Mouse (Mus musculus) limb, embryonic 15.5 days (tissue): ENCODE results near the gene Ccdc85b. TPM values are rescaled to one million over a fixed set of nuclear protein-coding genes. Genes with fewer than 3 reads are reported as not detected.

ENCODE experiments used
- ATAC-seq: fragments of 200-750 bp; cut with Nextera tagmentation; 2 replicates; pipeline ENCODE4 v1.8.0; 2017; ENCODE audit warnings: low read depth, moderate TSS enrichment; ENCODE audit not compliant: insufficient number of reproducible peaks, low FRiP score, low TSS enrichment
- H3K27ac ChIP-seq: fragments of 300-500 bp; sonication (generic); 2 replicates; pipeline ENCODE4 v1.5.1; 2015; ENCODE audit warnings: moderate library complexity, mild to moderate bottlenecking, inconsistent platforms
- H3K27me3 ChIP-seq: fragments of 300-500 bp; sonication (generic); 2 replicates; pipeline ENCODE4 v1.6.1; 2015; ENCODE audit warnings: inconsistent platforms
- H3K36me3 ChIP-seq: fragments of 300-500 bp; sonication (generic); 2 replicates; pipeline ENCODE4 v1.6.1; 2015; ENCODE audit warnings: inconsistent platforms
- H3K4me1 ChIP-seq: fragments of 300-500 bp; sonication (generic); 2 replicates; pipeline ENCODE4 v1.6.1; 2015; ENCODE audit warnings: inconsistent platforms
- H3K4me2 ChIP-seq: fragments of 300-500 bp; sonication (generic); 2 replicates; pipeline ENCODE4 v1.6.1; 2015; ENCODE audit warnings: mild to moderate bottlenecking, inconsistent platforms
- H3K4me3 ChIP-seq: fragments of 300-500 bp; sonication (generic); 2 replicates; pipeline ENCODE4 v1.5.1; 2015; ENCODE audit warnings: mild to moderate bottlenecking, inconsistent platforms
- H3K9ac ChIP-seq: fragments of 300-500 bp; sonication (generic); 2 replicates; pipeline ENCODE4 v1.6.1; 2015; ENCODE audit warnings: inconsistent platforms
- H3K9me3 ChIP-seq: fragments of 300-500 bp; sonication (generic); 2 replicates; pipeline ENCODE4 v1.6.1; 2016; ENCODE audit warnings: inconsistent platforms
- WGBS: fragments of 180-500 bp; shearing (Covaris S2); methylation state at CpG from one replicate; pipeline ENCODE4 v1.1.7; 2015; 5-methylcytosine and 5-hydroxymethylcytosine counted together
- polyA plus RNA-seq: library from polyadenylated mRNA; unstranded; fragments of >200 nt; fragmentation: Nextera tagmentation; extraction: Ambion mirVana; gene quantifications from 2 replicates; pipeline ENCODE4 v1.2.1, GENCODE M21; 2015

Ccdc85b gene
- polyA plus RNA-seq, 1 experiment from 2014 or later = 6.9 TPM

DNA sequence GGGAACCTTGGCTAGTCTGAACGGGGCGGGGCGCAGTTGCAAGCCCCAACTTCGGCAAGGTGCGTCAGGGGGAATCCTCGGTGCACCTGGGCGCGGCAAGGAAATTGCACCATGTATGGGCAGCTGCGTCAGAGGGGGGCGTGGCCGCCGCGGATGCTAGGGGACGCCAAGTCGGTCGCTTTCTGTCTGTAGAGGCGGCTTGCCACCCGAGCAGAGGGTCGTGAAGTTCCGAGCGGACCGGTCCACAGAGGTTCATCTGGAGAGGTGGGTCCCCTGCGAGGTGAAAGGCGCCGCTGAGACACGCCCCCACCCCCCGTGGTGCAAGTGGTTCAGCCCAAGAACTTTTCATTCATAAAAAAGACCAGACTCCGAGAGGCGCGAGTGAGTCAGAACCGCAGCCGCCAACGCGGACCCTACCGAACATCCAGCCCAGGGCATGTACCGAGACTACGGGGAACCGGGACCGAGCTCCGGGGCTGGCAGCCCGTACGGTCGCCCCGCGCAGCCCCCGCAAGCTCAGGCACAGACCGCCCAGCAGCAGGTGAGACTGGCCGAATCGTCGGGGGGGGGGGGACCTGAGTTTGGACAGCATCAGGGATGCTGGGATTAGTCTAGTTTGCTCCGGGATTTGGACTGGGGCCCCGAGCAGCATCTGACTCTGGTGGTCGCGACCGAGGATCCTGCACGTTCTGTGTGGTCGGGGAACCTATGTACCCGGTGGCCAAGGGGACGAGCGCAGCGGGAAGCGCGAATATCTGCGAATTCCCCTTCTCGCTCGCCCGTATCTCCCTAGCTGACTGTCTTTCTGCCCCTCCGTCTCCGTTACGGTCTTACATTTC is 10.0 kb downstream of the Ccdc85b start, which contains the start of gene Fosl1:
Gene Fosl1, plus strand, starts transcription at position 33 of the 839 bp plus-strand sequence.
- under 1% methylated on average over 70 of the region's 70 CpGs for WGBS
- no peak within 1 kb of the TSS for H3K9ac ChIP-seq
- H3K27ac ChIP-seq = no peak within 1 kb of the TSS
- peak within 1 kb of the TSS; percentile 52 for H3K4me3 ChIP-seq
- no peaks in the 10 kb centered on the region for H3K36me3 ChIP-seq
- peaks cover 4% of the 10 kb centered on the region; the same call in 1 of the 2 replicates for H3K9me3 ChIP-seq
- H3K4me2 ChIP-seq = peak within 1 kb of the TSS; percentile 89
- peaks cover 56% of the 10 kb centered on the region for H3K27me3 ChIP-seq
- H3K4me1 ChIP-seq = peaks cover 22% of the 10 kb centered on the region
- peak; percentile 72; the same call in 1 of the 2 replicates for ATAC-seq

DNA sequence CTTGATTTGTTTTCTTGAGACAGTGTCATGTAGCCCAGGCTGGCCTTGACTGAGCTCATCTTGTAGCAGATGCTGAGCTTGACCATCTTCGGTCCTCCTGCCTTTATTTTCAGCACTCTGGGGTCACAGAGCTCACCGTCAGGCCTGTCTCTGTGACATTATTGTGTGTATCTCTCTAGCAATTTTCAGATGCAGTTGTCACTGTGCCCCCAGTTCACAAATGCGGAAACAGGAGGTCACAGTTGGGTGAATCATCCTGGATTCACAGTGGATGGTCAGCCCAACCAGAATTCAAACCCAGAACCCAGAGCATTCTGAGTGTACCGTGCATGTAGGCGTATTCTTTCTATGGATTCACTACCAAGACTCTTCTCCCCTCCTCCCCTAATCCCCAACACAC is 11.9 kb downstream of the Ccdc85b start:
- Histone ChIP-seq H3K4me3 (no peak overlapping the region), H3K4me1 (peaks cover 22% of the 10 kb centered on the region), H3K27me3 (peaks cover 56% of the 10 kb centered on the region), H3K9me3 (peaks cover 4% of the 10 kb centered on the region; the same call in 1 of the 2 replicates), H3K36me3 (no peaks in the 10 kb centered on the region), H3K9ac (no peak overlapping the region), H3K4me2 (no peak overlapping the region), H3K27ac (no peak overlapping the region)
- WGBS = 86% methylated on average over 5 of the region's 5 CpGs
- no peak for ATAC-seq

DNA sequence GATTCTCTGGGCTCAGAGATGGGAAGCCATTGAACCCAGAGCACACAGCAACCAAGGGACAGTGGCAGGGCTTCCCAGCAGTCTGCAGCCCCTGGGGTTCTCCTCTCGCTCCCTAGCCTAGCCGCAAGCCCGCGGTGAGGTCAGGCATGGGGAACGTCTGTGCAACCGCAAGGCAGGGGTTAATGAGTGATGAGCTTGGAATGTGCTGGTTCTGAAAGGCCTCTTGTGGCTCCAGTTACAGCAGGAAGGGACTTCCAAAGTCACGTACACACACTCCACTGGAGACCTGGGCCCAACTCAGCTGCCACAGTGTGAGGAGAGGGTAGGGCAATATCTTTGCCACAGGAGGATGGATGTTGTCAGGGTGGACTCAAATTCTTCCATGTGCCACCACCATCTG is 12.7 kb downstream of the Ccdc85b start:
- no peak for ATAC-seq

DNA sequence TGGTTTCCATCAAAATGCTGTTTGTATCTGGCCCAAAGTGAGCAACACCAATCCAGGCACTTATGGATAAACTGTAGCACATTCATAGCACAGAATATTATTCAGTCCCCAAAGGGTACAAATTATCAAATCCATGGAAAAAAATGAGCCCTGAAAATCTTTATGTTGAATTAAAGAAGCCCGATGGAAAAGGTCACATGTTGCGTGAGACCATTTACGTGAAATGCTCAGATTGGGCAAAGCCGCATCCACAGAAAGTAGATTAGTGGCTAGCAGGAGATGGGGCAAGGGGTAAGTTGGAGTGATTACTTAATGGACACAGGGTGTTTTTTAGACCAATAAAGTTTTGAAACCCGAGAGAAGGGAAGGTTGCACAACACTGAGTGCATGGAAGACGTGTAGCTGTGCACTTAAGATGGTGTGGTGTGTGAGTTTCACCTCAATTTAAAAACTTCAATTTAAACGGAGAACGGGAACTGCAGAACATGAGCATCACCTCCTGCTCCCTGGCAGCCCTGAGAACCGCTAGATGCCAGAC is 13.3 kb downstream of the Ccdc85b start:
- peaks cover 22% of the 10 kb centered on the region for H3K4me1 ChIP-seq
- 58% methylated on average over 9 of the region's 9 CpGs for WGBS
- H3K27me3 ChIP-seq = peaks cover 44% of the 10 kb centered on the region
- H3K27ac ChIP-seq = no peak overlapping the region
- H3K9me3 ChIP-seq = peaks cover 4% of the 10 kb centered on the region; the same call in 1 of the 2 replicates
- ATAC-seq = no peak
- H3K9ac ChIP-seq = no peak overlapping the region
- H3K4me3 ChIP-seq = no peak overlapping the region
- no peaks in the 10 kb centered on the region for H3K36me3 ChIP-seq
- no peak overlapping the region for H3K4me2 ChIP-seq

More for the DNA sequence above, 12.7 kb downstream of the Ccdc85b start:
- Histone ChIP-seq H3K4me2 (no peak overlapping the region), H3K27me3 (peaks cover 49% of the 10 kb centered on the region), H3K9ac (no peak overlapping the region), H3K9me3 (peaks cover 4% of the 10 kb centered on the region; the same call in 1 of the 2 replicates), H3K36me3 (no peaks in the 10 kb centered on the region), H3K4me1 (peaks cover 22% of the 10 kb centered on the region), H3K27ac (no peak overlapping the region), H3K4me3 (no peak overlapping the region)
- 41% methylated on average over 7 of the region's 7 CpGs for WGBS

DNA sequence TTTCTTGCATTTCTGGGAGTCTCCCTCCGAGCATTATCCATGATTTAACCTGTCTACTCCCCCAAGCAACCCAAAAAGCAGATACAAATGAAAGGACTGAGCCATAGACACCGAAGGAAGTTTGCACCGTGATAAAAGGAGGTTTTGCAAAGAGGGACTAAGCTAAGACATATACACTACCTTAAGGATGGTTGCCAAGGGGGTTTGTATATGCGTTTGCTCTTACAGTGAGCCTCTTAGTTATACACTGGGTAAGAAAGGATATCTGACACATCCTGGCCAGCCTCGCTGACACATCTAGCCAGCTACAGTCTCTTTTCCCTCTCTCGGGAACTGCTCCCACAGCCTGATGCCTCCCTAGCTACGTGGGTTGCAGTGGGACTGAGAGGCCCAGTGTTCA is 23.7 kb downstream of the Ccdc85b start:
- 0 out of 2 replicates have a peak overlapping the region, but pooled peaks have one; percentile 17 for H3K27ac ChIP-seq
- H3K9ac ChIP-seq = no peak overlapping the region
- no peaks in the 10 kb centered on the region for H3K27me3 ChIP-seq
- no peak overlapping the region for H3K4me3 ChIP-seq
- no peaks in the 10 kb centered on the region for H3K36me3 ChIP-seq
- H3K4me1 ChIP-seq = peaks cover 29% of the 10 kb centered on the region
- H3K9me3 ChIP-seq = no peaks in the 10 kb centered on the region
- 61% methylated on average over 7 of the region's 7 CpGs for WGBS
- H3K4me2 ChIP-seq = 0 out of 2 replicates have a peak overlapping the region, but pooled peaks have one; percentile 67
- no peak for ATAC-seq

DNA sequence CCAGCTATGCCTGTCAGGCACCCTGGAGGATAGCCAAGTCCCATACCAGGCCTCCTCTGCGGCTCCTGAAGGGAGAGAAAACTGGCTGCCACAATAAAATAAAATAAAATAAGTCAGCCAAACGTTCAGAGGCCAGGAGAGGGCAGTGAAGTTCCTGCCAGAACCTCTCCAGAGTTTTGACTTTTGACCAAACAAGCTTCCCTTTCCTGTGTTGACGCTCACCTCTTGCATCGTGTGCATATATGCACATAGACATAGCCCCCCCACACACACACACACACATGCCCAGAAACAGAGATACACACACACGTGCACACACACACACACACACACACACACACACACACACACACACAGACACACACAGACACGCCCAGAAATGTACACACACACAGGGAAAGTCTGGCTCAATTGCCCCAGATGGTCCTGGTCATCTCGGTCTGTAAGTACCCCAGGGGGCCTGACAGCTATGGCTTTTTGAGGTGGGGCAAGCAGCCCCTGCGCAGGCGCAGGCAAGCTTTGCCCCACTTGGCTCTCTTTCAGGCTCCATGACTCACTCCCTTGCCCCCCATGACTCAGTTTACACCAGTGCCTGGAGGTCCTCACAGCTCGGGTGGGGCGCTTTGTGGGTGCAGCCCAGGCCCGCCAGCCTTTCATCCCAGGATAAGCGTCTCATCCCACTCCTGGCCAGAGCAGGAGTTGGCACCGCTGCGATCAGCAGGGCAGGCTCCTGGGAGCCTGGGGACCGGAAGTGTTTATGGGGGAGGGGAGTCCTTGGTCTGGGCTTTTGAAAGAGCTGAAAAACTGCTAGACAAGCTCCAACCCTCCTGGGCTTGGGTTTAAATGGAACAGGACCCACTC is 24.5 kb downstream of the Ccdc85b start:
- Histone ChIP-seq H3K4me3 (peak overlapping the region; percentile 26), H3K36me3 (peaks cover 3% of the 10 kb centered on the region; the same call in 1 of the 2 replicates), H3K27ac (peak overlapping the region; percentile 72), H3K4me1 (peaks cover 29% of the 10 kb centered on the region), H3K27me3 (no peaks in the 10 kb centered on the region), H3K4me2 (peak overlapping the region; percentile 67), H3K9me3 (no peaks in the 10 kb centered on the region), H3K9ac (peak overlapping the region; percentile 39; the same call in 1 of the 2 replicates)
- peak; percentile 57; the same call in 1 of the 2 replicates for ATAC-seq
- WGBS = 3% methylated on average over 16 of the region's 16 CpGs

DNA sequence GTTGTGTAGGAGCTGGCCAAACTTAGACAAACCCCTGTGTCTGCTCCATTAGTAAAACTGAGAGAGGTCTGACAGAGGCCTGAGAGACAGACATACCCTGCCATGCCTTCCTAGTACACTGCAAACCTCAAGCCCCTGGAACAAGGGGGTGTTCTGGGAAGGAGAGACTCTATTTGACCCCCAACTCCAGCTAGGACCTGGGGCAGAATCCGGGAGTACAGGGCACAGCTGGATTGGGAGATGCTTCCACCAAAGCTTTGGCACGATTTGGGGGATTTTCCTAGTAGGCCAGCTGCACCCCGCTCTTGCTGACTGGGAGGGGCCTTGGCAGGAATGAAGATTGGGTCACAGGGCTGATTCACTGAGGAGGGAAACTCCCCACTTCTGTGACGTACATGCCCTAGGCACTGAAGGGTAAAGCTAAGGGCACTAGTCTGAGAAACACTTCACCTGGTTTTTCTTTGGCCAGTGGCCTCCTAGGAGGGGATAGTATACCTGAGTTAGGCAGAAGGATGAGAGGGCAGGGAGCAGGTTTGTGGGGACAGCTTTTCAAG is 25.7 kb downstream of the Ccdc85b start:
- Histone ChIP-seq H3K27me3 (no peaks in the 10 kb centered on the region), H3K9ac (no peak overlapping the region), H3K27ac (peak overlapping the region; percentile 72; the same call in 1 of the 2 replicates), H3K4me3 (no peak overlapping the region), H3K4me1 (peaks cover 32% of the 10 kb centered on the region), H3K9me3 (no peaks in the 10 kb centered on the region), H3K4me2 (no peak overlapping the region), H3K36me3 (peaks cover 6% of the 10 kb centered on the region)
- WGBS = 62% methylated on average over 4 of the region's 4 CpGs
- ATAC-seq = no peak

DNA sequence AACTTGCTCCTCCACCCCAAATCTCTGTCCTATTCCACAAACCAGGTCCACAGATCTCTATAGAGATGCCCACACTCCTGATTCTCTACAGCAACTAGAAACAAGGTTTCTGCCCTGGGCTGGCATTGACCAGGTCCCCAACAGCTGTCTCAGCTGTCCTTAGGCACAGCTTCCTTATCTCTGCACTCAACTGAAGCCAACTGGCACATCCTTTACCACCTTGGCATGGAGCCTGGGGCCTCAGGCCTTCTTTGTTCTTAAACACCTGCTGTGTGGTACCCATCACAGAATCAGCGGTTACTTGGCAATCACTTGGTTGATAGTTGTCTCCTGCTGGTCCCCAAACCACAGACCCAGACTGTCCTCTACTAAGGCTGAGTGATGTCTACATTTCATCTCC is 27.3 kb downstream of the Ccdc85b start:
- no peak for ATAC-seq
- H3K4me1 ChIP-seq = peaks cover 46% of the 10 kb centered on the region
- peaks cover 17% of the 10 kb centered on the region for H3K36me3 ChIP-seq
- H3K4me3 ChIP-seq = no peak overlapping the region
- no peaks in the 10 kb centered on the region for H3K27me3 ChIP-seq
- H3K9ac ChIP-seq = no peak overlapping the region
- no peak overlapping the region for H3K27ac ChIP-seq
- no peak overlapping the region for H3K4me2 ChIP-seq
- 82% methylated on average over 1 of the region's 1 CpGs for WGBS
- no peaks in the 10 kb centered on the region for H3K9me3 ChIP-seq

DNA sequence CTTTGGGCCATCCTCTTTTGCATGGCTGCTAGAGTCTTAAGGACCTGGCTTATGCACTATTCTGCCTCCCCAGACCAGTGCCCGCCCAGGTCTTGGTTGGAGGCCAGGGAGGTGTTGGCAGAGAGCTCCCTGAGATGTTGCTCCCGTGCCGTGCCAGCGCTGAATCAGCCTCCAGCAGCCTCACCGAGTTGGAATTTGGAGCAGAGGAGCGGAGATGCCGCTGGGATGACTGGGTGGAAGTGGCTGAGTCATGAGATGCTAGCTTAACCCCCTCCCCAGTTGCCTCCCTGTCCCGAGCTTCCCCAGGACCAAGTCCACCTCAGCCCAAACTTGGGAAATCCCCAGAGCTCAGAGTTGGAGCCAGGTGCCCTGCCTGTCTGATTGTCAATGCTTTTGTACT is 27.9 kb downstream of the Ccdc85b start:
- WGBS = 66% methylated on average over 8 of the region's 8 CpGs
- Histone ChIP-seq H3K9ac (no peak overlapping the region), H3K27ac (no peak overlapping the region), H3K4me1 (peaks cover 46% of the 10 kb centered on the region), H3K4me3 (no peak overlapping the region), H3K27me3 (no peaks in the 10 kb centered on the region), H3K36me3 (peaks cover 17% of the 10 kb centered on the region), H3K9me3 (no peaks in the 10 kb centered on the region), H3K4me2 (no peak overlapping the region)
- no peak for ATAC-seq

DNA sequence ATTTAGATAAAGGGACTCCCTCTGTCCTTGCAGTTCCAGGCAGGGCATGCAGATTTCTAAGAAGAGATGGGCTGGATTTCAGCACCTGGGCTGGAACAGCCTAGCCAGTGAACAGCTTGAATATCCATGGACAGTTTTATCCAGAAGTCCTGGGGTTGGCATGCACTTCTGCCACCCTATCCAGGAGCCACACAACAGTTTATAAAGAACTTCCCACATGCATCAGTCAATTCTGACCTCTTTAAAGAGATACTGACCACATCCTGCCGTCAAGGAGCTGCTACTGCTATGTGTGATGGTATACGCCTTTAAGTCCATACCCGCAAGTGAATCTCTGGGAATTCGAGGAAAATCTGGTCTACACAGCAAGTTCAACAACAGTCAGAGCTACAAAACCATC is 28.5 kb downstream of the Ccdc85b start:
- Histone ChIP-seq H3K9me3 (no peaks in the 10 kb centered on the region), H3K4me2 (no peak overlapping the region), H3K9ac (no peak overlapping the region), H3K27ac (no peak overlapping the region), H3K4me3 (no peak overlapping the region), H3K4me1 (peaks cover 45% of the 10 kb centered on the region), H3K36me3 (peaks cover 17% of the 10 kb centered on the region), H3K27me3 (no peaks in the 10 kb centered on the region)
- ATAC-seq = no peak
- WGBS = 79% methylated on average over 4 of the region's 4 CpGs

DNA sequence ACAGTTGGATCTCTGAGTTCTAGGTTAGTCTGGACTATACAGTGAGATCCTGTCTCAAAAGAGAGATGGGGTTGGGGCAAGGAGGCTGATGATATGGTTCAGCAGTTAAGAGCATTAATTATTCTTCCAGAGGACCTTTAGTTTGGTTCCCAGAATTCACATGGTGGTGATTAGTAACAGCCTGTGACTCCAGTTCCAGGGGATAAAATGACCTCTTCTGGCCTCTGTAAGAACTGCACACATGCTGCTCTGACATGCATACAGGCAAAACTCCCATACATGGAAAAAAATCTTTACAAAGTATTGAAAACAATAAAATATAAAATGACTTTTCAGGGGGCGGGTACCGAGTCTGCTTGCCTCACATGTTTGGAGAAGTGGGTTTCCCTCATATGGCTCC is 29.6 kb downstream of the Ccdc85b start:
- Histone ChIP-seq H3K27ac (no peak overlapping the region), H3K9me3 (no peaks in the 10 kb centered on the region), H3K4me3 (no peak overlapping the region), H3K9ac (no peak overlapping the region), H3K27me3 (no peaks in the 10 kb centered on the region), H3K4me2 (no peak overlapping the region), H3K36me3 (peaks cover 18% of the 10 kb centered on the region), H3K4me1 (peaks cover 45% of the 10 kb centered on the region)
- whole genome bisulfite sequencing = 63% methylated on average over 2 of the region's 2 CpGs
- no peak for ATAC-seq
